Mouse (Mus musculus) kidney, postnatal 0 days (tissue): ENCODE results near the gene Sel1l3. TPM values are rescaled to one million over a fixed set of nuclear protein-coding genes. Genes with fewer than 3 reads are reported as not detected.

ENCODE experiments used
- ATAC-seq: fragments of 200-750 bp; cut with Nextera tagmentation; replicated peaks from 2 replicates; pipeline ENCODE4 v1.8.0; 2017; ENCODE audit warnings: low read depth, moderate number of reproducible peaks, moderate TSS enrichment, moderate library complexity; ENCODE audit not compliant: low FRiP score
- DNase-seq: peaks from one replicate; pipeline ENCODE4 v3.0.0-alpha.2; 2016; ENCODE audit warnings: low spot score
- H3K27ac ChIP-seq: fragments of 300-500 bp; sonication (generic); 2 replicates; pipeline ENCODE4 v1.5.1; 2014; ENCODE audit warnings: mild to moderate bottlenecking
- H3K27me3 ChIP-seq: fragments of 300-500 bp; sonication (generic); 2 replicates; pipeline ENCODE4 v1.6.1; 2014; ENCODE audit warnings: low read length, mixed read lengths; ENCODE audit not compliant: insufficient read depth
- H3K36me3 ChIP-seq: fragments of 300-500 bp; sonication (generic); 2 replicates; pipeline ENCODE4 v1.6.1; 2014; ENCODE audit warnings: low read length, mixed read lengths; ENCODE audit not compliant: insufficient read depth
- H3K4me1 ChIP-seq: fragments of 300-500 bp; sonication (generic); replicated peaks from 2 replicates; pipeline ENCODE4 v1.6.1; 2014; ENCODE audit warnings: antibody characterized with exemption, low read length, mixed read lengths; ENCODE audit not compliant: insufficient read depth
- H3K4me2 ChIP-seq: fragments of 300-500 bp; sonication (generic); 2 replicates; pipeline ENCODE4 v1.6.1; 2014; ENCODE audit warnings: mild to moderate bottlenecking, low read length, moderate library complexity, mixed read lengths
- H3K4me3 ChIP-seq: fragments of 300-500 bp; sonication (generic); replicated peaks from 2 replicates; pipeline ENCODE4 v1.5.1; 2014; ENCODE audit warnings: low read depth, low read length
- H3K9ac ChIP-seq: fragments of 300-500 bp; sonication (generic); 2 replicates; pipeline ENCODE4 v1.6.1; 2014; ENCODE audit warnings: low read depth, low read length
- H3K9me3 ChIP-seq: fragments of 300-500 bp; sonication (generic); replicated peaks from 2 replicates; pipeline ENCODE4 v1.6.1; 2016; ENCODE audit warnings: low read length, inconsistent platforms, mixed read lengths
- CTCF ChIP-seq: IDR thresholded peaks from 2 replicates; pipeline ENCODE4 v1.5.1; 2016; ENCODE audit warnings: antibody characterized with exemption, low read depth, mild to moderate bottlenecking, moderate library complexity
- WGBS: fragments of 180-500 bp; shearing (Covaris S2); extraction: QIAGEN DNeasy Blood & Tissue Kit; methylation state at CpG from one replicate; pipeline ENCODE4 v1.1.7; 2014; 5-methylcytosine and 5-hydroxymethylcytosine counted together
- polyA plus RNA-seq: library from polyadenylated mRNA; unstranded; fragments of >200 nt; fragmentation: Nextera tagmentation; extraction: Ambion mirVana; gene quantifications from 2 replicates; pipeline ENCODE4 v1.2.1, GENCODE M21; 2015

Sel1l3 gene
- polyA plus RNA-seq, 1 experiment from 2014 or later, result 11.8 TPM

DNA sequence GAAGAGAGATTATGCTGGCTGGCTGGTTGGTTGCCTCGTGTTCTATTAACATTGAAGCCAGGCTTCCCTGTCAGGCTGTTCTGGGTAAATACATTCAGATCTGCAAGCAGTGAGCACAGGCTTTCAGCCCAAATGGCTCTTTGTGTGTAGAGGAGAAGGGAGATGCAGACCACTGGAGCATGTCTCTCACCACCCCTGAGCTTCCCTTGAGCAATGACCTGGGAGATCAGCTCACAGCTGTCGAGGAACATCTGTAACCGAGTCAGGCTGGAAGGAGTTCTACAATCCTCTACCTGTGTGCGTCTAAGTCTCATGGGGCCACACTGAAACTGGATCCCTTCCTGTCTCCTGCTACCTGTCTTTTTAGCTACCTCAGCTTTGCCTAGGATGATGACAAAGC is 16.8 kb upstream of the Sel1l3 start:
- H3K4me2 ChIP-seq, result no peak overlapping the region
- H3K4me1 ChIP-seq, result 0 out of 2 replicates have a peak, but pooled peaks cover under 1% of the 10 kb centered on the region
- peak; percentile 71 for DNase-seq
- H3K36me3 ChIP-seq, result no peaks in the 10 kb centered on the region
- H3K9me3 ChIP-seq, result no peaks in the 10 kb centered on the region
- WGBS, result 34% methylated on average over 4 of the region's 4 CpGs
- peak; percentile 68 for ATAC-seq
- no peak overlapping the region for H3K27ac ChIP-seq
- TF ChIP-seq CTCF, result no peak
- no peaks in the 10 kb centered on the region for H3K27me3 ChIP-seq
- no peak overlapping the region for H3K9ac ChIP-seq
- H3K4me3 ChIP-seq, result no peak overlapping the region

DNA sequence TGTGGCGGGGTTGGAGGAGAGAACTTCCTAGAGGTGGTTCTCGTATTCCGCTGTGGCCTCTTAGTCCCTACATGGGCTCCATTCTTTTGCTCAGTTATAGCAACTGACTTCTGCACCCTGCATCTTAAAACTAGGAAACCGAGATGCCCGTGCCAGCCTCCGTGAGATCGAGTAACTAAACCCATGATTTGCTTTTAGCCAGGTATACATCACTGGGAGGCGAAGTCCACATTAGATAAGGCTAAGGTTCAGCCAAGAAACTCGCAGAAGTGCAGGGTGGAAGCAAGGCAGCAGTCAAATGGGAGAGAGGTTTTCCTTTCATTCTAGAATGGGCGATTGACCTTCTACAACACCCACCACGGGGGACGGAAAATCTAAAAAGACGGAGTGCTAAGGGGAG is 11.7 kb upstream of the Sel1l3 start:
- ATAC-seq (no peak), DNase-seq (no peak)
- Histone ChIP-seq H3K27ac (no peak overlapping the region), H3K9me3 (no peaks in the 10 kb centered on the region), H3K4me2 (no peak overlapping the region), H3K4me1 (no peaks in the 10 kb centered on the region), H3K9ac (no peak overlapping the region), H3K27me3 (no peaks in the 10 kb centered on the region), H3K4me3 (no peak overlapping the region), H3K36me3 (no peaks in the 10 kb centered on the region)
- WGBS, result 87% methylated on average over 13 of the region's 13 CpGs
- TF ChIP-seq CTCF, result no peak

DNA sequence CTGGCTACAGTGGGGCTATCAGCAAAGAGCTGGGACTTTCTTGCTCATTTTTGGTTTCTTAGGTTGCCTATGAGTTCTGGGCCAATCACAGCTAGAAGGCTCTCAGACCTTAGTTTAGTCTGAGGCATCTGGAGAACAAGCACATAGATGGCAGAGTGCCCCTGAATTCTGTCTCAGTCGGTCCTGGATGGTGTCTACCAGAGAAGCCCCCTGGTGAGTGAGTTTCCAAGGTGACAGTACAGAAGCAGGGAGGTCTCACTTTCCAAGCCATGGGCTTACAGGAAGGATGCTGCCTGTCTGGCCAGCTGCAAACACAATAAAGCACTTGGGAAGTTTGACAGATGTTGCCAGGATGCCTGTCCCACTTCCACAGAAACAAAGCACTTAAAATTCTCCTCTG is 1.1 kb upstream of the Sel1l3 start:
- ATAC-seq, result no peak
- Histone ChIP-seq H3K9me3 (no peaks in the 10 kb centered on the region), H3K4me1 (no peaks in the 10 kb centered on the region), H3K9ac (no peak overlapping the region), H3K27ac (no peak overlapping the region), H3K4me3 (no peak overlapping the region), H3K36me3 (no peaks in the 10 kb centered on the region), H3K4me2 (no peak overlapping the region), H3K27me3 (no peaks in the 10 kb centered on the region; the same call in 1 of the 2 replicates)
- no peak for DNase-seq
- no peak for TF ChIP-seq CTCF
- WGBS, result 5% methylated on average over 1 of the region's 1 CpGs

DNA sequence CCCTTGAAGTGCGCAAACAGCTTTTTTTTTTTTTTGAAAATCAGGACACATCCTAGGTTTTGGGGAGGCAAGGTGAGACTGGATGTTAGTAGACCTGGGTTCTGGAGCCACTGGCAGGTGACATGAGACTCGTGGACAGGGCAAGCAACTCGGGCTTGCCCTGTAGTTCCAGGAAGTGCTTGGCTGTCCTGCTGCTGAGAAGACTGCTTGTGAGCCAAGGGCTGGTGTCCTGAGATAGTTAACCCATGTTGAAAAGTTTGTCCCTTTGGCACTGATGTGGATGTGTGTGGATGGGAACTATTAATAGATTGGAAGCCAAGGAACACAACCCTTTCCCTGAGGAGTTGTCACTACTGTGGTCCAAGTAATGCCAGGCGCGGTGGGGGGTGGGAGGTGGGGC is 635 bp upstream of the Sel1l3 start:
- no peak for TF ChIP-seq CTCF
- WGBS, result 21% methylated on average over 5 of the region's 5 CpGs
- Histone ChIP-seq H3K4me1 (no peaks in the 10 kb centered on the region), H3K9me3 (no peaks in the 10 kb centered on the region), H3K36me3 (no peaks in the 10 kb centered on the region), H3K4me3 (no peak overlapping the region), H3K27me3 (no peaks in the 10 kb centered on the region; the same call in 1 of the 2 replicates), H3K27ac (no peak overlapping the region), H3K4me2 (peak overlapping the region; percentile 99), H3K9ac (no peak overlapping the region)
- no peak for DNase-seq
- no peak for ATAC-seq

DNA sequence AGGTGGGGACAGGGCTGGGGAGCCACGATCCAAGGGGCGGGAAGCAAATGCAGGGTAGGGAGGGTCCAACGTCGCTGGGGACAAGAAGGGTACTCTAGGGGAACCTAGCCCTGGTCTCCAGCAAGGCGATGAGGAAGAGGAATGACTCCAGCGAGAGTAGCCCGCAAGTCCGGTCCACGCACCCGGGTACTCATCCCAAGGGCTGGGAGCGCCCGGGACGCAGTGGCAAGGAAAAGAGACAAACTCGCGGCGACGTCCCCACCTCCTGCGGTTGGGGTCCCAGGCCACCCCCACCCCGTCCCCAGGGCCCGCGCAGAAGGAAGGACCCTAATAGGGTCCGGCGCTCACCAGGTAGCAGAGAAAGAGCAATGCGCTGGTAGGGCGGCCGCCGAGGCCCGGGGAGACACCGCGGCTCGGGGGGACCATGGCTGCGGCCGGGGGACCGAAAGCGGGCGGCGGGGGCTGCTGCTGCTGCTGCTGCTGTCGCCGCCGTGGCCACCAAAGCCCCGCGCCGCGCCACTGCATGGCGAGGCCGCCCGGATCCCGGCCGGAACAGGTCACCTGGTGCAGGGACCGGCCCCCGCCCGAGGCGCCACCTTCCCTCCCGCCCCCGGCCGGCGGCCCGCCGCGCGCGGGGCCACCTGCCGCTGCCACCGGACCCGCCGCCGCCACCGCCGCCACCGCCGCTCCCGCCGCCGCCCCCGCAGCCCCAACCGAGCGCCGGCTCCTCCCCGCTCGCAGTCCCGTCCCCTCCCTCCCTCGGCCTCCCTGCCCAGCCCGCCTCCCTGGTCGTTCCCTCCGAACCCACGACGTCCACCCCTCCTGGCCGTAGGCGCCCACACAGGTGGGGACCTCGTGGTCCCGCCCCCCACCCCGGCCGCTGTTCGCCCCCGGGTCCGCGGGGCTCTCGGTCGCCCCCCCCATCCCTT is 681 bp downstream of the Sel1l3 start:
- Histone ChIP-seq H3K4me1 (no peaks in the 10 kb centered on the region), H3K36me3 (no peaks in the 10 kb centered on the region), H3K9ac (peak overlapping the region; percentile 68), H3K27me3 (no peaks in the 10 kb centered on the region; the same call in 1 of the 2 replicates), H3K27ac (peak overlapping the region; percentile 38; the same call in 1 of the 2 replicates), H3K4me3 (peak overlapping the region; percentile 65), H3K4me2 (peak overlapping the region; percentile 99), H3K9me3 (no peaks in the 10 kb centered on the region)
- no peak for TF ChIP-seq CTCF
- DNase-seq (no peak), ATAC-seq (peak; percentile 58)
- under 1% methylated on average over 39 of the region's 99 CpGs for WGBS

DNA sequence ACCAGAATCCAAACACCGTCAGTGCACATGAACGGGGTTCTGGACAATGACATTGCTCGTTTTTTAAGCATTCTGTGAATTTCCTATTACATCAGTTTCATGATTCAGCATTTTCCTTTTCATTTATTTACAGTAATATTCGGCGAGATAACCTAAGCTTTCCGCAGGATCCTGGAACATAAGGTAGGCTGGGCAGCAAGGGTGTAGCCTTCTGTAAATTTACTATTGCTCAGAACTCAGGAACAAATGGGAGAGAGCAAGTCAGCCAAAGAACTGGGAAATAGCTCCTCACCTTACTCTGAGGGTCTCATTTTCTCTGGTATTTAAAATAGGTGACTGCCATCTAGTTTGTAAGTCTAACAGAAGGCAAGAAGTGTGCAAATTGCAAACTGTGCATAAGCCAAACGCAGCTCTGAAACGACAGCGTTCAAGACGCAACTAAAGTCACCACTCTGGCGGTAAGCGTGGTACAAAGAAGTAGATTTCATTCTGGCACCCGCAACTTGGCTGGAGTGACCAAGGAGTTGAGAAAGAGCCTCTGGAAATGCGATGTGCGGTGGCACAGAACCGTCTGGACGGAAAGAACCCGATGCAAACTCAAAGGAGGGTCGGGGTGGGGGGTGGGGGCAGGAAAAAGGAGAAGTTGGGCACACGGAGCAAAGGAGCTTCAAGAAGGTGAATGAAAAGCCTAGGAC is 1.5 kb downstream of the Sel1l3 start:
- H3K4me2 ChIP-seq, result peak overlapping the region; percentile 99
- H3K27ac ChIP-seq, result peak overlapping the region; percentile 38; the same call in 1 of the 2 replicates
- TF ChIP-seq CTCF, result no peak
- no peaks in the 10 kb centered on the region for H3K9me3 ChIP-seq
- H3K9ac ChIP-seq, result peak overlapping the region; percentile 68
- no peak for ATAC-seq
- DNase-seq, result no peak
- no peaks in the 10 kb centered on the region for H3K36me3 ChIP-seq
- H3K27me3 ChIP-seq, result no peaks in the 10 kb centered on the region; the same call in 1 of the 2 replicates
- H3K4me3 ChIP-seq, result peak overlapping the region; percentile 65
- 11% methylated on average over 20 of the region's 20 CpGs for WGBS
- 0 out of 2 replicates have a peak, but pooled peaks cover 3% of the 10 kb centered on the region for H3K4me1 ChIP-seq
